Comparison of ENCODE assay signal across 10 mouse cellular contexts in the genomic region with DNA sequence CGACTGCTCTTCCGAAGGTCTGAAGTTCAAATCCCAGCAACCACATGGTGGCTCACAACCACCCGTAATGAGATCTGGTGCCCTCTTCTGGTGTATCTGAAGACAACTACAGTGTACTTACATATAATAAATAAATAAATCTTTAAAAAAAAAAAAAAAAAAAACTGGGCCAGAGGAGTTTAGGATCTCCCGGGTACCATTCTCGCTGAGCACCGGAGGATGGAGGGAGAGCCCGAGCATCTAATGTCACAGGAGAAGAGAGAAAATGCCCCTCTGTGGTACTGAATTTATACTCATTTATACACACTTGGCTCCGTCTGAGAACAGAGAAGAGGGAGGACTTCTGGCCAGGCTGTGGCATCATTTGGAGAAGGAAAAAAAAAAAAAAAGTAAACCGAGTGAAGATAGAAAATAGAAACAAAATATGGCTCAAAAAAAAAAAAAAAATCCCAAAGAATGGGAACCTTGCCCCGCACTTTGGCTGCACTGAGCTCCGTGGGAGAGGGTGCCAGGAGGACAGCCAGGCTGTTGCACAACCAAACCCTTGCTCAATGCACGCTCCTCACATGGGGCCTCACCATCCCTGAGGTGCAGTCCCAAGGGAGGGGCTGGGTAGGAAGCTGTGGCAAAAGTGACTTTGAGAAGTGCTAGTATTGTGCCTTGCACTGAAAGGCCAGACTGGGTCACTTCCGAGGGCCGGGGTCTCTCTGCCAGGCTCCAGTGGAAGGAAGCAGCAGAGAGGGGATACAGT. TPM values are rescaled to one million over a fixed set of nuclear protein-coding genes. Genes with fewer than 3 reads are reported as not detected.
DNase-seq lines count a peak whose midpoint lies in the region; TF ChIP-seq lines count a peak whose summit lies in the region.
"Had no signal": no experiment of that assay in that cellular context is flagged by ENCODE, and none has a peak within 500 bp of the region (broad histone marks: within the 10 kb centered on the region; RNA-seq: fewer than 3 reads in every experiment).

No protein-coding gene starts in this region.

- intact Hi-C loops in gastrocnemius, adult 2 months (cut with DNase I), result no loop called here

- no peak overlapping the region for H3K4me3 ChIP-seq in gastrocnemius, adult 2 months
- H3K4me3 ChIP-seq: heart, embryonic 15.5 days; neural tube, embryonic 13.5 days had no signal

- H3K27ac ChIP-seq in gastrocnemius, adult 2 months, result peak overlapping the region; percentile 20; the same call in 1 of the 2 replicates
- H3K27ac ChIP-seq: heart, embryonic 15.5 days; neural tube, embryonic 13.5 days had no signal

- TF ChIP-seq CTCF in gastrocnemius, adult 2 months (IDR thresholded peaks at IDR 0.05), result no peak

- DNase-seq in gastrocnemius, adult 2 months, result peak; percentile 78
- DNase-seq in gastrocnemius, postnatal 4 days (ENCODE audit: low spot score in 2 of 2), result no peak
- DNase-seq in 416B (ENCODE audit: low read depth), result peak; percentile 56
- DNase-seq in cerebellum, adult 11-12 months, result peak; percentile 68
- DNase-seq in kidney, adult 9 months, result peak; percentile 79
- DNase-seq in ovary, postnatal 10 days (ENCODE audit: low spot score), result peak; percentile 4
- DNase-seq in right cerebral cortex, postnatal 36 days (ENCODE audit: low spot score in 2 of 2), result no peak
- DNase-seq in spleen, adult 12 weeks (ENCODE audit: low spot score), result no peak

RNA-seq across cellular contexts. Expression of a gene that starts 15.2 kb away (rescaled TPM):
- 1 to 10 TPM; 4.5 to 5.9 TPM for total RNA-seq in gastrocnemius, adult 2 months (2021)
- 10 to 100 TPM; 26.3 to 27.1 TPM for total RNA-seq in gastrocnemius, postnatal 4 days (2021)

Comparison
In these comparisons a context has a peak if more than half of its experiments do, and no peak if none do; other contexts are left out.
1. DNase-seq: peak in gastrocnemius, adult 2 months (single experiment), 416B (single experiment), cerebellum, adult 11-12 months (single experiment), kidney, adult 9 months (single experiment) and ovary, postnatal 10 days (single experiment); none in gastrocnemius, postnatal 4 days (0 of 2), right cerebral cortex, postnatal 36 days (0 of 2) and spleen, adult 12 weeks (single experiment).